Mouse (Mus musculus) kidney, adult 2 months (tissue): ENCODE measurements around the gene Hadhb. TPM values are rescaled to one million over a fixed set of nuclear protein-coding genes. Genes with fewer than 3 reads are reported as not detected.

Experiments
- DNase-seq: peaks from one replicate; pipeline ENCODE4 v3.0.0; 2021
- H3K27ac ChIP-seq: fragments of 200-500 bp; 2 replicates; pipeline ENCODE4 v1.5.1; 2012; ENCODE audit warnings: low read depth, low read length, control low read depth, inconsistent platforms; ENCODE audit not compliant: insufficient read depth
- H3K27me3 ChIP-seq: fragments of 200-500 bp; replicated peaks from 2 replicates; pipeline ENCODE4 v1.6.1; 2012; ENCODE audit warnings: mild to moderate bottlenecking, moderate library complexity, low read length, inconsistent platforms; ENCODE audit not compliant: control insufficient read depth, insufficient read depth
- H3K36me3 ChIP-seq: fragments of 200-500 bp; 2 replicates; pipeline ENCODE4 v1.6.1; 2012; ENCODE audit warnings: mild to moderate bottlenecking, moderate library complexity, low read length, inconsistent platforms; ENCODE audit not compliant: control insufficient read depth, insufficient read depth
- H3K4me1 ChIP-seq: fragments of 200-500 bp; 2 replicates; pipeline ENCODE4 v1.6.1; 2011; ENCODE audit warnings: low read length; ENCODE audit not compliant: control insufficient read depth, insufficient read depth
- H3K4me3 ChIP-seq: fragments of 200-500 bp; 2 replicates; pipeline ENCODE4 v1.5.1; 2011; ENCODE audit warnings: mild to moderate bottlenecking, low read depth, low read length, control low read depth; ENCODE audit not compliant: insufficient read depth
- CTCF ChIP-seq: fragments of 200-500 bp; conservative IDR thresholded peaks from 2 replicates; pipeline ENCODE4 v1.5.1; 2011; ENCODE audit warnings: low read depth, mild to moderate bottlenecking, control low read depth, low read length, moderate library complexity, mixed read lengths; ENCODE audit not compliant: insufficient read depth, insufficient read length
- POLR2A ChIP-seq: fragments of 200-500 bp; IDR thresholded peaks from one replicate; pipeline ENCODE4 v1.6.1; 2011; ENCODE audit warnings: low read depth, low read length, control low read depth
- WGBS: fragments of 180-500 bp; shearing (Covaris S2); methylation state at CpG from one replicate; pipeline ENCODE4 v1.1.7; 2018; 5-methylcytosine and 5-hydroxymethylcytosine counted together
- polyA plus RNA-seq: library from polyadenylated mRNA; depleted of rRNA; stranded (reverse); fragments of >200 nt; gene quantifications from 2 replicates; pipeline ENCODE4 v1.2.3, GENCODE M21; 2012

The Hadhb gene
- polyA plus RNA-seq, 1 experiment: 280 TPM

- 69% methylated on average over 2 of the region's 2 CpGs for WGBS
- TF ChIP-seq POLR2A: no peak
- no peak overlapping the region for H3K4me3 ChIP-seq
- H3K4me1 ChIP-seq: no peaks in the 10 kb centered on the region
- H3K36me3 ChIP-seq: no peaks in the 10 kb centered on the region
- no peak for DNase-seq
- no peak overlapping the region for H3K27ac ChIP-seq
- 0 out of 2 replicates have a peak, but pooled peaks cover 1% of the 10 kb centered on the region for H3K27me3 ChIP-seq
These were observed 45.1 kb upstream of the Hadhb start for GRCm38 (mm10) chr5:30109899-30110298.

DNA sequence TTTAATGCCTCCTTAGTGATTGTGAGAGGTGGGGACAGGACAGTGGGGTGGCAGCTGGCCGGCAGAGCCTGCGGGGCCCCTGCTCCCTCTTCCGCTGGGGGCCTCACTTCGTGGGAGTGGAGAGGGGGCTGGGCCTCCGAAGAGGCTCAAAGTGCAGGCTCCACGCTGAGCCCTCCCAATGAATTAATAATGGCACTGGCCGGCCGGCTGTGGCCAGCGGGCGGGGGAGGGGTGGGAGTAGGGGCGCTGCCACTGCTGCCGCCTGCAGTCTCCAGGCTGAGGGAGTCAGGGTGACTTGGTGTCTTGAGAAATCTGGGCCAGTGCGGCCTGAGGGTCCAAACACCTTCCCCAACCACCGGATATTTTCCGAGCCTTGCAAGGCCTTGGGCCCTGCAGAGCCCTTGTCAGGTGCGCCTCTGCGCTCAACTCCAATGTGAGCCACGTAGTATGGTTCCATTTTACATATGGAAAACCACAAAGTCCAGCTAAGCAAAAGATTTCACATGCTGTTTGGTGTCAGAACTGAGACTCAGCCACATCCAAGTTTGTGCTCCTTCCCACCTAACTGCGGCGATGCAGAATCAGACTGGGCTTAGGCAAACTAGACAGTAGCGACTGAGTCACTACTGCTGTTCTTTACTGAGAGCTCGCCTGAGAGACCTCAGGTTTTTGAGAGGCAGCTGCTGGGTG lies 44.5 kb upstream of the Hadhb start:
- H3K27me3 ChIP-seq: no peaks in the 10 kb centered on the region

DNA sequence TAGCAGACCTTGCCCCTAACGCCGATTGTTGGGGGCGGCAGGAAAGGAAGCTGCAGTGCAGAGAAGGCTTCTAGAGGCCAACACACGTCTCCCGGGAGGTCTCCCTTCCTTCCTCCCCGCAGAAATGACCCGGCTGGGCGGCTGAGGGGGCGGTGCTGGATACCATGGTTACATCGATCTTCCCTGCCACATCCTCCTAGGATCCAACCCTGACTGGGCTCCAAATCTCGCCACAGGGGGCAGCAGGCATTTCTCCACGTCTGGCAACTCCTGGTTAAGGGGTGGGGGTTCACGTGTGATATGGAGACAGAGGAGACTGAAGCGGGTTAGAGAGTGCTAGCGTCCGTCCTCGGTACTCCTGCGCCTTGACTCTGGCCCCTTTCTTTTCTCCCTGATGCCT lies 43.9 kb upstream of the Hadhb start:
- Histone ChIP-seq H3K27ac (no peak overlapping the region), H3K4me1 (no peaks in the 10 kb centered on the region), H3K27me3 (no peaks in the 10 kb centered on the region), H3K36me3 (no peaks in the 10 kb centered on the region), H3K4me3 (no peak overlapping the region)
- 12% methylated on average over 18 of the region's 18 CpGs for WGBS
- peak; percentile 21 for DNase-seq
- TF ChIP-seq CTCF: 0 out of 2 replicates have a peak, but pooled peaks have one; percentile 10
- no peak for TF ChIP-seq POLR2A

More for the DNA sequence above, 44.5 kb upstream of the Hadhb start:
- no peak overlapping the region for H3K27ac ChIP-seq
- 40% methylated on average over 22 of the region's 22 CpGs for WGBS
- TF ChIP-seq POLR2A: no peak
- TF ChIP-seq CTCF: no peak
- DNase-seq: no peak
- H3K36me3 ChIP-seq: no peaks in the 10 kb centered on the region
- H3K4me3 ChIP-seq: no peak overlapping the region
- no peaks in the 10 kb centered on the region for H3K4me1 ChIP-seq

- no peak for TF ChIP-seq POLR2A
- no peak for TF ChIP-seq CTCF
- DNase-seq: no peak
- Histone ChIP-seq H3K36me3 (no peaks in the 10 kb centered on the region), H3K4me1 (no peaks in the 10 kb centered on the region), H3K27ac (no peak overlapping the region), H3K27me3 (no peaks in the 10 kb centered on the region), H3K4me3 (no peak overlapping the region)
- WGBS: 73% methylated on average over 3 of the region's 3 CpGs
These were observed 43.3 kb upstream of the Hadhb start for GRCm38 (mm10) chr5:30111771-30112170.

GRCm38 (mm10) chr5:30112533-30113068 lies 42.4 kb upstream of the Hadhb start:
- no peak for DNase-seq
- H3K36me3 ChIP-seq: no peaks in the 10 kb centered on the region
- H3K4me3 ChIP-seq: no peak overlapping the region
- no peaks in the 10 kb centered on the region for H3K4me1 ChIP-seq
- no peaks in the 10 kb centered on the region for H3K27me3 ChIP-seq
- no peak overlapping the region for H3K27ac ChIP-seq
- TF ChIP-seq CTCF (peak; percentile 27; the same call in 1 of the 2 replicates), POLR2A (no peak)
- WGBS: 85% methylated on average over 3 of the region's 3 CpGs

DNA sequence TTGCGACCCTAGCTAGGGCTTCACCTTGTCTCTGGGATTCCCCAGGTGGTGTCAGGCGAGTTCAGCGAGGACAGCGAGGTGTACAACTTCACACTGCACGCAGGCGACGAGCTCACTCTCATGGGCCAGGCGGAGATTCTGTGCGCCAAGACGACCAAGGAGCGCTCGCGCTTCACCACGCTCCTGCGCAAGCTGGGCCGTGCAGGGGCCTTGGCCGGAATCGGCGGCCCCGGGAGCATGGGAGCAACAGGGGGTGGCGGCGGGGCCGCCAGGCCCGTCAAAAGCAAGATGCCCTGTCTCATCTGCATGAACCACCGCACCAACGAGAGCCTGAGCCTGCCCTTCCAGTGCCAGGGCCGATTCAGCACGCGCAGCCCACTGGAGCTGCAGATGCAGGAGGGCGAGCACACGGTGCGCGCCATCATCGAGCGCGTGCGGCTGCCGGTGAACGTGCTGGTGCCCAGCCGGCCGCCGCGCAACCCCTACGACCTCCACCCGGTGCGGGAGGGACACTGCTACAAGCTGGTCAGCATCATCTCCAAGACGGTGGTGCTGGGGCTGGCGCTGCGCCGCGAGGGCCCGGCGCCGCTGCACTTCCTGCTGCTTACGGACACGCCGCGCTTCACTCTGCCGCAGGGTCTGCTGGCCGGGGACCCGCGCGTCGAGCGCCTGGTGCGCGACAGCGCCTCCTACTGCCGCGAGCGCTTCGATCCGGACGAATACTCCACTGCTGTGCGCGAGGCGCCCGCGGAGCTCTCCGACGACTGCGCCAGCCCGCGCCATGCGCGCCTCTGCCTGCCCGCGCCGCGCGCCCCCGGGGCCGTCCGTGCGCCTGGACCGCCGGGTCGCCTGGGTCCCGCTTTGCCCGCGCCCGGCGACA lies 40.9 kb upstream of the Hadhb start:
- TF ChIP-seq POLR2A (no peak), CTCF (peak; percentile 38; the same call in 1 of the 2 replicates)
- no peak overlapping the region for H3K27ac ChIP-seq
- WGBS: 2% methylated on average over 103 of the region's 103 CpGs
- H3K27me3 ChIP-seq: no peaks in the 10 kb centered on the region
- H3K4me3 ChIP-seq: peak overlapping the region; percentile 52
- peak; percentile 51 for DNase-seq
- H3K4me1 ChIP-seq: no peaks in the 10 kb centered on the region
- no peaks in the 10 kb centered on the region for H3K36me3 ChIP-seq

- no peak for TF ChIP-seq CTCF
- TF ChIP-seq POLR2A: no peak
- WGBS: 2% methylated on average over 28 of the region's 28 CpGs
- Histone ChIP-seq H3K4me1 (0 out of 2 replicates have a peak, but pooled peaks cover under 1% of the 10 kb centered on the region), H3K27ac (no peak overlapping the region), H3K4me3 (peak overlapping the region; percentile 52), H3K36me3 (no peaks in the 10 kb centered on the region), H3K27me3 (no peaks in the 10 kb centered on the region)
- DNase-seq: no peak
These were observed 40.3 kb upstream of the Hadhb start for GRCm38 (mm10) chr5:30114761-30115140.
